Mouse (Mus musculus) frontal cortex, postnatal 10 days (tissue): ENCODE measurements around the gene 2610507B11Rik.

Experiments
- DNase-seq, 2 experiments: peaks; one replicate each; pipeline ENCODE4 v3.0.0; 2022; ENCODE audit warnings: low spot score in 2 of 2, mixed read lengths in 1 of 2

Gene 2610507B11Rik

DNA sequence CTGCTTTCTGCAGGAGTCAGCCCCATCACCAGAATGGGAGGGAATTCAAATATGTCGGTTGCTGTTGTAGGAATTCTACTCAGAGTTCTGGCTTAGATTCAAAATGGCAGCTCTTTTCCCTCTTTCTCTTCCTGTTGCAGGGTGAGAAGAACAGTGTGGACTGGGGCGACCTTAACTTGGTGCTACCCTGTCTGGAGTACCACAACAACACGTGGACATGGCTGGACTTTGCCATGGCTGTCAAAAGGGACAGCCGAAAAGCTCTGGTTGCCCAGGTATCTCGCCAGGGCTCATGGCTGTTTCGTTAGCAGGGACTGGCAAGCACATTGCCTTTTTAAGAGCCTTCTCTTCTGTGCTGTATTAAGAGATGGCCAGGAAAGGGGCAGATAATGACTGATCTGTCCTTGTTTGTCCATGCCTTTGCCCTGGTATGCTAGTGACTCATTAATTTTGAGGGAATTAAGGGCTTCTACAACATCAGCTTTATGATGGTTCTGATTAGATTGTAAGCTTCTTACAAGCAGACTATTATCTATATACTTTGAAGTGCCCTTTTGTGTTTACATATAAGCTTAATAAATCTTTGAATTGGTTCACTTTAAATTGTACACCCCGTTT, 27.7 kb downstream of the 2610507B11Rik start:
- DNase-seq = no peak

DNA sequence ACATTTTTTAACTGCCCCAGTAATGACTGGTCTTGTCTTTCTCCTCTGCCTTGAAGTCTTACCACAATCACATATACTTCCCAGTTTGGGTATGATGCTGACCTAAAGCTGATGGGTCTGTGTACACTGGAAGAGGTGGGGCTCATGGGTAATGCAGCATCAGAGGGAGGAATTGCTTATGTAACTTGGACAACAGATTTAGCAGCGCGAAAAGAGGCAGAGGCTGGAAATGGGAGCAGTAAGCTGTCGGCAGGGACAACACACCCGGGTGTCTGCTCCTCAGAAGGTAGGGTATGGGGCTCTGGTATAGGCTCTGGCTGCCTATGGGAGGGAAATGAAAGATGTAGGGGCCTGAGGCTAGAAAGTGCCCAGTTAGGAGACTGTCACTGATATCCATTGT, 29.1 kb downstream of the 2610507B11Rik start, which contains the start of gene BC030499:
TSS of gene BC030499 (plus strand) at position 188 of the 400 bp plus-strand sequence.
- DNase-seq = no peak

DNA sequence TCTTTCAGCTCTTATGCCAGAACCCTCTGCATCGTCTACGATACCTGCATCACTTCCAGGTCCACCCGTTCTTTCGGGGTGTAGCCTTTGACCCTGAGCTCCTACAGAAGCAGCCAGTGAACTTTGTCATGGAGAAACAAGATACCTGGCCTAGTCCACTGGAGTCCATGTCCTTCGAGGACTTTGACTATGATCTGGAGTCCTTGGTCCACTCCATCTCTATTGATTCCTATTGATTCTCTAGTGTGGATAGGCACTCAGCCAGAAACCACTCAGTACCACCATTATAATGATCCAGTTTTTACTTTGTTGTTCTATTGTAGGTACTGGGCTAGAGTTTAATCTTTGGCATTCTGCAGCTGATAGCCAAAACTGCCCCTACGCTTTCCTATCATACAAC, 33.0 kb downstream of the 2610507B11Rik start:
- no peak for DNase-seq

DNA sequence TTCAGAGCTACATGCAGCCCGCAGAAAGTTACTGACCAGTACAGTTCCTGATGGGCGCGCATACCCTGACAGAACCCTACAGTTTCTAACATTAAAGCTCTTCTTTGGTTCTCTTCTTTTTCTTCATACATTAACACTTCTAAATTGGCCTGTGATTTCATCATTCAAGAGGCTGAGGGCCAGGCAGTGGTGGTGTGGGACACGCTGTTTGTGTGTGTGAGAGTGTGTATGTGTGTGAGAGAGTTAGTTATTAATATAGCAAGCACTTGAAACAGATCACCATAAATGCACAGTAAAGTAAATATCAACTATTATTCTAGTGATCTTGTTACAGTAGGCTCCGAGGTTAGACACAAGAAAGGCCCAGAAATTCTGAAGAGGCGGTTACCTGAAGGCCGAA, 39.4 kb downstream of the 2610507B11Rik start:
- DNase-seq = no peak

DNA sequence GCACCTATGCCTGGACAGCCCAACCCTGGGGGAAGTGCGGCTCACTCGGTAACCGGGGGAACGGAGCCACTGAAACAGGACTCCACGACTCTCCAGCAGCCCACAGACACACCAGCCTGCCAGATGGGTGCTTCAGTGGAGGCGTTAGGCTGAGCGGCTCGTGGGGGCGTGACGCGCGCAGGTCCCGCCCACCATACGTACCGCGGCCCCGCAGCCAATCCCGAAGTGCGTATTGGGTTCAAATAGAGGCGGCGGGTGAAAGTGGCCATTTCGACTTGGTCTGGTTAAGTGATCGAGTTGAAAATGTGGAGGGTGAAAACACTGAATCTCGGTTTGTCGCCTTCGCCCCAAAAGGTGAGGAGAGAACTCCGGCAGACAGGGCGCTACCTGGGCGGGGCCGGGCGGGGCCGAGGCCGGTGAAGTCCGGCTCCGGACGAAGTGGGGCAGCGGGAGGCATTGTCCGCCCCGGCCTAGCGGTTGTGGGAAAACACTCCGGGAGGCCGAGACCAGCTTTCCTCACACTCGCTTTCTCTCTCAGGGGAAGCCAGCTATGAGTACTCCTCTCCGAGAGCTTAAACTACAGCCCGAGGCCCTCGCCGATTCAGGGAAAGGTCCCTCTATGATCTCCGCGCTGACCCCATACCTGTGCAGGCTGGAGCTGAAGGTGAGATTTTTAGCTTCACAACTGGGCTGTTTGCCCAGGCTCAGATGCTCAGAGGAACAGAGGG, 40.0 kb downstream of the 2610507B11Rik start, which contains the start of gene Spag5:
TSS of gene Spag5 (plus strand) at position 173 of the 728 bp plus-strand sequence.
- peak; percentile 87 to 89 for DNase-seq

DNA sequence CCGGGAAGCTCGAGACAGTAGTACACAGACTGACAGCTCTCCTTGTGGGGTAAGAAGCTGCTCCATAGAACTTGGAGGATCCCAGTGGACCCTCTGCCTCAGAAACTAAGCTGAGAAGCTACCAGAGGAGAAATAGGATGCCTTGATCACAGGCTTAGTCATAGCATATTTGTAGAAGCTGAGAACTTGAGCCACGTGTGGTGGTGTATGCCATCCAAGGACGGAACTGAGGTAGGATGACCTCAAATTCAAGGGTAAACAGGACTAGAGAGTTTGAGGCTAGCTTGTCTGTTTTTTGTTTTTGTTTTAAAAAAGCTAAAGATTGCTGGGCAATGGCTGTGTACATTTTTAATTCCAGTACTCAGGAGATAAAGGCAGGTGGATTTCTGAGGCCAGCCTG, 43.7 kb downstream of the 2610507B11Rik start:
- DNase-seq = no peak

DNA sequence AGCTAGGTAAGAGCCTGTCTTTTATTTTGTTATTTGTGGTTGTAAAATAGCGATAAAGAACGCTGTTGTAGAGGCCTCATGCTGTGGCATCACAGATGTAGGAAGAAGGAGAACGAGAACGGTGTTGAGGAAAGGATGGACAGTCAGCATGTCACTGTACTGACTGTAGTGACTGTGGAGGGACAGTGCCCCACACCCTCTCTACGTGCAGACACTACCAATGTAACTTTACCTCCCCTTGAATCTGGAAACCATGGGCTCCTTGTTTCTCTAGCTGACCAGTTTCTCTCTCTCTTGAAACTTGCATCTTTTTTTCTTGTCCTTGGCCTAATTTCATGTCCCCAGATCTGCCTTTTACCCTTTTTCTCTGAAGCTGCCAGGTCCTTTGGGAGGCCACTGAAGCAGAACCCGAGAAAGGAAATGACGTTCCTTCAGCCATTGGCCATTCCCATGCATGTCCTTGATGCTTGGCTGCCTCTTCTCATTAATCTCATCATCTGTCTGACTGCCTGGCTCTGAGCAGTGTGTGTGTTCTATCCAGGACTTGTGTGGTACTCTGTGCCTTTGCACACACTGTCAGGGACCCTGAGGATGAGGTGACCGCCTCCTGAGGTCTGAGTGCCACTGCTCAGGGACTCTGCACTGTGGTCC, 49.4 kb downstream of the 2610507B11Rik start:
- no peak for DNase-seq

DNA sequence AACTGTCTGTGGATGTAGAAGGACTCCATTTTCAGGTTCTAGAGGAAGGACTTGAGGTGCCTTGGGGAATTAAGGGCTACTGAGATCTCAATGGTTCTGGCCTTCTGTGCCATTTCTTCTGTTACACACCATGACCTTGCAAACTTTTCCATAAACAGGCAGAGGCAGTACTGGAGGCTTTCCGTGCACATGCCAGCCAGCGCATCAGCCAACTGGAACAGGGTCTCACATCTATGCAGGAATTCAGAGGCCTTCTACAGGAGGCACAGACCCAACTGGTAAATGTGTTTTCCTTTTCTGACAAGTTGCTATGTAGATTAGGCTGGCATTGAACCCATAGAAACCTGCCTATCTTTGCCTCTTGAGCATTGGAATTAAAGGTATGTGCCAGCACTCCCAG, 52.1 kb downstream of the 2610507B11Rik start:
- DNase-seq = no peak

DNA sequence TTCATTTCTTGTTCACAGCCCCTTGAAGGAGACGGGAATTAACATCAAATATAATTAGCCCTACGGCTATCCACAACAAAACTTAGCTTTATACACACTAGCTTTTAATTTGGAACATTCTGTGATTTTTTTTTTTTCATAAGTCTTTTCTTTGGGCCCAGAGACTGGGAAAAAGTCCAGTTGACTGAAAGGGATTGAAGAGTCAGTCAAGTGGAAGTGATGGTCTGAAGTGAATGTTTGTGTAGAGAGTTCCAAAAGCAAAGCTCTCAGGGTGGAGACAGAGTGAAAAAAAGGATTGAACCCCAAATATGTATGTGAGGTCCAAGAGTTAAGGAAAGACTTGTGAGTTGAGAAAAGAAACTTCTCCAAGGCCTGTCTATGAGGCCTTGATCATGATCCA, 56.9 kb downstream of the 2610507B11Rik start:
- DNase-seq = no peak

DNA sequence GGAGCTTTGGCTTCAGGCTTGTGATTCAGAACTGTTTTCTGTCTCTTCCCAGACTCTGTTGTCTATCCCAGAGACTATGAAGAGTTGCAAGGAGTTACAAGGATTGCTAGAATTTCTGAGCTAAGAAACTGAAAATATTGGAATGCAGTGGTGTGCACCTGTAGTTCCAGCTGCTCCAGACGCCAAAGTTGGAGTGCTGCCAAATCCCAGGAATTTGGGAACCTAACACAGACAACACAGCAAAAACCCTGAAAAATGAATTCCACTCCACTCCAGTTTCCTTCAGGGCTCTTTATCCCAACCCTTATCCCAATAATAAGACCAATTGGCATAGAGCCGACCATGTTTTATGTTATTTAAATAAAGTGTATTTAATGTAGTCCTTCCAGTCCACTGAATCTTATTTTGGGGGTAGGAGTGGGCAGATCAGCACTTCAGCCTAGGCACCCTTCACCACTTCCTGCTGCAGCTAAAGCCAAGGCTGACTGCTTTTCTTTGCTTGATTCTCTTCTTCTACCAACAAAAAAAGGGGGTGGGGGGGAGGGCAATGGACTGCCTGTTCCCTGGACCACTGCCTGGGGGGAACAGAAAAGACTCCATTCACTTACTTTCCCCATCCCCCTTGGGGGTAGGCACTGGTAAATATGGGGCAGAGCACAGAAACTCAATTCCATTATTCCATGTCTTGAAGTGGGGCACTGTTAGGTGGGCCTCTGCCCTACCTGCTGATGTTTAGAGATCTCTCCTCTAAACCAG, 60.7 kb downstream of the 2610507B11Rik start:
- peak in 1 of 2 experiments; percentile 64 for DNase-seq

DNA sequence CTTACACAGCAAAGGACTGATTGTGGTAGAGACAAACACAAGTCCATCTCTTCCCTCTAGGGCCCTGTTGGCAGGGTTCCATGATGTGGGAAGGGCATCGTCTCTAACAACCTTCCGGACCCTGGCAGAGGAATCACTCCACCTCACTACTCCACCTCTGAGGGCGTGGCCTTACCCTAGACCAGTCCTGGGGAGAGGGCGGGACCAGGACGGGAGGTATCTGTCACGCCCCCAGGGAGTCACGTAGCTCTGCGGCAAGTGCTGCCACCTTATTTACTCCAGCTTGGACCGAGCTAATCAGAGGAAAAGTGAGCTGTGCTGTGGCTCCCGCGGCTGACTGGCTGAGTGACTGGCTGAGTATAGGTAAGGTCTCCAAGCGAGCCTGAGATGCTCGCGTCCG, 61.3 kb downstream of the 2610507B11Rik start, which contains the start of gene Aldoc:
TSS of gene Aldoc (plus strand) at position 109 of the 400 bp plus-strand sequence.
- DNase-seq = peak; percentile 69 to 84

DNA sequence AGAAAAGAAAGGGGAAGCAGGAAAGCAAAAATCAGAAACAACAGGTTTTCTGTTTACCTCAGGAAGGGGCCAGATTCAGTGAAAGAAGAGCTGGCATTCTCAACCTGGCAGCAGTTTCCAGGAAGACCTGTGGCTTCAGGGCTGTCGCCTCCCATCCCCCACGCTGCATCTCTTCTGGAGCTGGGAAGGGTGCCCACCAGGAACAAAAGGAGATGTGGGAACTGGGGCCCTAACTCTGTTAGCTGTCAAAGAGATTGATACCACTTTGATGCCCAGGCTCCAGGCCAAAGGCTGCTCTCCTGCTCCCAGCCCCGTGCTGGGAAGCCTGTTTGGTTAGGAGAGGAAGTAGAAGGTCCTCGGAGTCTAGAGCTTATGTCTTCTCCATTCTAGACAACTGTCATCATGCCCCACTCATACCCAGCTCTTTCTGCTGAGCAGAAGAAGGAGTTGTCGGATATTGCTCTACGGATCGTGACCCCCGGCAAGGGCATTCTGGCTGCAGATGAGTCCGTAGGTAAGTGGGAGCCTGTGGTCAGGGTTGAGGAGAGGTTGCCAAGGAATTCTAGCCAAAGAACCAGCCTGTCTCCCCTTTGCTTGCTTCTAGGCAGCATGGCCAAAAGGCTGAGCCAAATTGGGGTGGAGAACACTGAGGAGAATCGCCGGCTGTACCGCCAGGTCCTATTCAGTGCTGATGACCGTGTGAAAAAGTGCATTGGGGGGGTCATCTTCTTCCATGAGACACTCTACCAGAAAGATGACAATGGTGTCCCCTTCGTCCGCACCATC, 62.6 kb downstream of the 2610507B11Rik start:
- DNase-seq = peak in 1 of 2 experiments; percentile 57

DNA sequence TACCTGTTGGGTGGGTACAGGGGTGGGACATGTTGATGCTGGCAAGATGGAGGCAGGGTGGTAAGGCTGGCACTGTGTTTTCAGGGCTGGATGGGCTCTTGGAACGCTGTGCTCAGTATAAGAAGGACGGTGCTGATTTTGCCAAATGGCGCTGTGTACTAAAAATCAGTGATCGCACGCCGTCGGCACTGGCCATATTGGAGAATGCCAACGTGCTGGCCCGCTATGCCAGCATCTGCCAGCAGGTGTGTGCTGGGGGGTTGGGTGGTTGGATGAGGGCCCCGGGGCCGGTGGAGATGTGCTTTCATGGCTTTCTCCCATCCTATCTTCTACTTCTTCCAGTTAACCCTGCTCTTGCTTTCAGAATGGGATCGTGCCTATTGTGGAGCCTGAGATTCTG, 63.4 kb downstream of the 2610507B11Rik start:
- no peak for DNase-seq

DNA sequence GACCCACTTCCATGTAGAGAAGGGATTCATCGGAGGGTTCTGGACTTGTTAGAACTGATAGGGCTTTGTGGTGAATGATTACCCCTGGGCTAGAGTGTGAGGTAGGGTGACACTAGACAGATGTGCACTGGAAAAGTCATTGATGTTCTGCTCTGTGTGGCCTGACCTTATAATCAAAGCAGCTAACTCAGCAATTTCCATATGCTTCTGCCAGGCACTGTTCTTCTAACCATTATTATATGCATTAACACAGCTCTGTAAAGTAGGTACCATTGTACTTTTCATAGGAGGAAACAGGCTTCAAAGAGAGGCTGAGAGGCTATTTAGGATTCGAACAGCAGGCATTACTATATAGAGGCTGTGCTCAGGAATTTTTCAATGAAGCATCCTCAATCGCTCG, 65.7 kb downstream of the 2610507B11Rik start:
- no peak for DNase-seq

DNA sequence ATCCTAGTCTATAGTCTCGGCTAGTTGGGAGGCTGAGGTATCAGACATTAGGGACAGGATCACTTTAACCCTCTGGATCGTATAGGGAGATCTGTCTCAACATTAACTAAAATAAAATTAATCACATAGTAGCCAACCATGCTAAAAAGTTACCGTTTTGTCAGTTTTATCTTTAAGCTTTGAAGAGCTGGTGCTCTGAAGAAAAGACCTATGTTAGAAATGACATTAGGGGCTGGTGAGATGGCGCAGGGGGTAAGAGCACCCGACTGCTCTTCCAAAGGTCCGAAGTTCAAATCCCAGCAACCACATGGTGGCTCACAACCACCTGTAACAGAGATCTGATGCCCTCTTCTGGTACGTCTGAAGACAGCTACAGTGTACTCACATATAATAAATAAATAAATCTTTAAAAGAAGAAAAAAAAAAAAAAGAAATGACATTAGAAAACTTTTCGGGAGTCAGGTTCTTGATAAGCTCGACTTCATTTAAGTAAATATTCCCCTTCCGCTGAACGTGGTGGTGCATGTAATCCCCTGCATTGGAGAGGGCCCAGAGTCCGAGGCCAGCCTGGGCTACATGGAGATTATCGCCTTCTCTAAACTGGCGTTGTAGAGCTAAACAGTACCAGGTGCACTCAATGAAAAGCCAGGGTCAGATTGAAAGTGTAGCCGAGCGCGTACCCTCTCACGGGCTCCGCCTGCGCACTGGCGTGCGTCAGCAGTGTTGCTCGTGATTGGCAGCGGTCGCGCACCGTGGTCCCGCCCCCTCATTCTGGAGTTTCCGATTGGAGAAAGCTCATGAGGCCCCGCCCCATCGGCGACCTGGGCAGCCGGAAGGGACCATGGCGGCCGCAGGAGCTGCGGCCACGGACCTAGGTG, 66.3 kb downstream of the 2610507B11Rik start, which contains the start of gene Pigs:
TSS of gene Pigs (plus strand) at position 782 of the 878 bp plus-strand sequence.
- peak; percentile 90 to 94 for DNase-seq

DNA sequence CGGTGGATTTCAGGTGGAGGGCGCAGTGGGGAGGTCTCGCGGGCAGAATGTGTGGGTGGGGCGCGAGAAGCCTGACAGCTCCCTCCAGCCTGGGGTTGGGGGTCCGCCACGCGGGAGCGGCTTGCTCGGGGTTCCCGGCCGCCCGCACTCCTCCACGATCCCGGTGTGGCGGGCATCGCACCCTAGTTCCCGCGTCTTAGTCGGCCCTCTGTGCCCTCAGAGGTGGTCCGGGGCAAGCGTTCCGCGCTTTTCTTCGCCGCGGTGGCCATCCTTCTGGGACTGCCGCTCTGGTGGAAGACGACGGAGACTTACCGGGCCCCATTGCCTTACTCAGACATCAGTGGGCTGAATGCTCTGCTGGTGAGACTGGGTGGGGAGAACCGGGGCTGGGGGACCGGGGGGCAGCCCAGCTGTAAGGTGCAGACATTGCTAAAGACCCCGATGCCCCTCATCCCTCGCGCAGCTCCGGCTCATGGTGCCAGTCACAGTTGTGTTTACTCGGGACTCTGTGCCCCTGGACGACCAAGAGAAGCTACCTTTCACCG, 67.0 kb downstream of the 2610507B11Rik start:
- no peak for DNase-seq

DNA sequence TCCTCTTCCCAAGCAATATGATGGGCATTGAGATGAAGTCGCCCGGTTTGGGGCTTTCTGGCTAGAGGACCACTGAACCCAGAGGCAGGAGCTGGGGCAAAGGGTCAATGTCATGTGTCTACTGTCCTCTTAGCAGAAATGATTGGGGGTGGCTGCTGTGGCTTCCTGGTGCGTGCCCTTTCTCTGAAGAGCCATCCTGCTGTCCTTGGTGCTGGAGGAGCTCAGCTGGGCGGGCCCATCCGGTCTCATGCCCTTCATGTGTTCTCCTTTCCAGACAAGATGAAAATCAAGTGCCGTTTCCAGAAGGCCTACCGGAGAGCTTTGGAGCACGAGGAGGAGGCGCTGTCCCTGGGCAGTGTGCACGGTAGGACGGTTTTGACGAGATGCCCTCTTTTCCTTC, 71.1 kb downstream of the 2610507B11Rik start:
- no peak for DNase-seq

DNA sequence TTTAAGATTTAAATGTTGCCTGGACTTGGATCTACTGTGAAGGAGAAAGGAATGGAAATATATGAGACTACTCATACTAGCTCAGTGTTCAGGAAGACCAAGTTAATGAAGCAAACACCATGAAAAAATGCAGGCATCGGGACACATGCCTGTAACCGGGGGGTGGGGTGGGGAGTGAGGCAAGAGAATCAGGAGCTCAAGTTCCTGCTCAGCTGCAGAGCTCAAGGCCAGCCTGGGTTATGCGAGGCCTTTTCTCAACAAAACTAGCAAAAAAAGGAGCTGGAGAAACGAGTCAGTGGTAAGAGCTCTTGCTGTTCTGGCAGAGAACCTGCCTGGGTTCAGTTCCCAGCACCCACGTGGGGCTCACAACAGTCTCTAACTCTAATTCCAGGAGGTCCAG, 72.4 kb downstream of the 2610507B11Rik start:
- no peak for DNase-seq

DNA sequence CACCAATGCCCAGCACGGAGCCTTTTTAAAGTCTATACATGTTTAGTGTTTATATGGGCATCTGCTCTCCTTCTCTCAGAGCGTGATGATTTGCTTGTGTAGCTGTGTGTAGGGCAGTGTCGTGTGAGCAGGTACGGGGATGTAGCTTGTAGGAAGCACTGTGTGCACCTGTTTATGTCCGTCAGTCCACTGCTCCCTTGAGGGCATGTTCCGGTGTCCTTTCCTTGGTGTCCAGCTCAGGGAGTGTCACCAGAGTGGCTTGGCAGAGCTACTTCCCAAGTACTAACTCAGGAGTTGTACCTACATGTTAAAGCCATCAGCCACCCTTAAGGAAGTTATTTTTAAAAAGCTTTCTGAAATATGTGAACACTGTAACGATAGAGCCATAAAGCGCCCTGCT, 75.5 kb downstream of the 2610507B11Rik start:
- no peak for DNase-seq
